ENCODE assay signal across 28 mouse cellular contexts in the genomic region with DNA sequence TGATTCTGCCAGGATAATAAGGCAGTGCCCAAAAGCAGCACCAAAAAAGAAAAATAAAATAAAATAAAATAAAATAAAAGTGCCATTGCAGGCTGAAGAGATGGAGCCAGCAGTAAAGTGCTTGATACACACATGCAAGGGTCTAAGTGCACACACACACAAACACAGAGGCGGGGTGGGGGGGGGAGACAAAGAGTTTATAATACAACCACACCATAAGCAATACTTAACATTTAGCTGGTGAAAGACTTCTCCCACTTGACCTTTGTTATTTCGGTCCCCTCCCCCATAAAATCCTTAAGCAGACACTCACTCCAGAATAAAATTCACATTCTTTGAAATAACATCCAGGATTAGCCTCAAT. TPM values are rescaled to one million over a fixed set of nuclear protein-coding genes. Genes with fewer than 3 reads are reported as not detected.
"Had no signal": no experiment of that assay in that cellular context is flagged by ENCODE, and none has a peak within 500 bp of the region (broad histone marks: within the 10 kb centered on the region; RNA-seq: fewer than 3 reads in every experiment).

No protein-coding gene starts in this region.

- H3K27me3 ChIP-seq: forebrain, embryonic 15.5 days; heart, embryonic 12.5 days; heart, embryonic 15.5 days; hindbrain, embryonic 15.5 days; kidney, embryonic 15.5 days; limb, embryonic 15.5 days had no signal

- H3K4me2 ChIP-seq: forebrain, embryonic 15.5 days; hindbrain, embryonic 13.5 days; hindbrain, embryonic 15.5 days; kidney, embryonic 15.5 days; limb, embryonic 13.5 days; limb, embryonic 15.5 days had no signal

- H3K27ac ChIP-seq: forebrain, embryonic 15.5 days; heart, adult 2 months; heart, embryonic 10.5 days; hindbrain, embryonic 13.5 days; hindbrain, embryonic 15.5 days; hindbrain, postnatal 0 days; kidney, embryonic 15.5 days; kidney, postnatal 0 days; limb, embryonic 13.5 days; limb, embryonic 15.5 days had no signal

- ATAC-seq: hindbrain, postnatal 0 days; intestine, embryonic 16.5 days had no signal

- H3K9me3 ChIP-seq: forebrain, embryonic 15.5 days; heart, embryonic 10.5 days; heart, embryonic 12.5 days; heart, embryonic 15.5 days; hindbrain, embryonic 13.5 days; hindbrain, embryonic 15.5 days; kidney, embryonic 15.5 days; limb, embryonic 13.5 days; limb, embryonic 15.5 days had no signal

- H3K4me1 ChIP-seq: forebrain, embryonic 15.5 days; hindbrain, embryonic 13.5 days; hindbrain, embryonic 15.5 days; kidney, embryonic 15.5 days; limb, embryonic 15.5 days had no signal

- H3K36me3 ChIP-seq: forebrain, embryonic 15.5 days; heart, embryonic 10.5 days; heart, embryonic 15.5 days; hindbrain, embryonic 13.5 days; hindbrain, embryonic 15.5 days; kidney, embryonic 15.5 days; limb, embryonic 13.5 days; limb, embryonic 15.5 days had no signal

- H3K9ac ChIP-seq: forebrain, embryonic 15.5 days; forebrain, postnatal 0 days; heart, embryonic 12.5 days; heart, embryonic 15.5 days; hindbrain, embryonic 13.5 days; hindbrain, embryonic 15.5 days; kidney, embryonic 15.5 days; limb, embryonic 13.5 days; limb, embryonic 15.5 days had no signal

- H3K4me3 ChIP-seq: forebrain, embryonic 15.5 days; heart, adult 2 months; heart, embryonic 10.5 days; heart, embryonic 12.5 days; heart, embryonic 15.5 days; hindbrain, embryonic 13.5 days; hindbrain, embryonic 15.5 days; kidney, embryonic 15.5 days; limb, embryonic 13.5 days; limb, embryonic 15.5 days had no signal

- DNase-seq: forebrain, postnatal 0 days; gastrocnemius, postnatal 14 days; gastrocnemius, postnatal 36 days; heart, adult 2 months; heart, postnatal 14 days; heart, postnatal 36 days; kidney, adult 11 months; kidney, adult 2 months; kidney, adult 9 months; kidney, postnatal 14 days; kidney, postnatal 36 days; layer of hippocampus, adult 9-11 months; layer of hippocampus, postnatal 36 days; left cerebral cortex, postnatal 4 days had no signal

RNA-seq across cellular contexts. Expression of gene Ryr2, which starts 22.7 kb away (rescaled TPM):
- total RNA-seq: hematopoietic stem cell, adult 5-6 weeks had no signal
- polyA plus RNA-seq: liver, adult 2 months had no signal
